ENCODE assay signal across 25 mouse cellular contexts in the genomic region with DNA sequence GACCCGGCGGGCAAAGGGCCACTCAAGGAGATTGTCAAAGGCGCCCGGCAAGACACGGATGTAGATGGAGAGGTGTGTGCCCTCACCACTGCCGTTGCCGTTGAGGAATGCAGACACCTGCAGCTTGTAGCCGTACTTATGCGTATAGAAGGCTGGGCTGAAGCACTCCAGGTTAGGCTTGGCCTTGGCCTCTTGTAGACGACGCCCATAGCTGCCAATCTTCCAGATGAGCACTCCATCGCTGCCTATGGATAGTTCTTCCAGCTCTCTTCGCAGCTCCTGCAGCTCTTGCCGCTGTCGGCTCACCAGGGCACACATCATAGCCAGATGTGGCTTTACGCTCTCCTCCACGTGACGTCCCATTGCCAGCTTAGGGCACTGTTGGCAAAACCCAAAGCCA. TPM values are rescaled to one million over a fixed set of nuclear protein-coding genes. Genes with fewer than 3 reads are reported as not detected.
A peak's percentile ranks its signal among the peaks of the same experiment; 100 is the strongest.
DNase-seq lines count a peak whose midpoint lies in the region; ATAC-seq and TF ChIP-seq lines count a peak whose summit lies in the region.
"Had no signal": no experiment of that assay in that cellular context is flagged by ENCODE, and none has a peak within 500 bp of the region (broad histone marks: within the 10 kb centered on the region; RNA-seq: fewer than 3 reads in every experiment).

No protein-coding gene starts in this region.

- no peak for TF ChIP-seq CTCF in intestine, postnatal 0 days (IDR thresholded peaks at IDR 0.05; ENCODE audit: low read depth)
- no peak for TF ChIP-seq CTCF in liver, postnatal 0 days (IDR thresholded peaks at IDR 0.05; ENCODE audit: low read depth)

- H3K36me3 ChIP-seq in intestine, postnatal 0 days (ENCODE audit: control insufficient read depth, insufficient read depth): peaks cover 53% of the 10 kb centered on the region
- H3K36me3 ChIP-seq in intestine, embryonic 15.5 days: peaks cover 41% of the 10 kb centered on the region
- peaks cover 51% of the 10 kb centered on the region for H3K36me3 ChIP-seq in liver, postnatal 0 days (replicated peaks; ENCODE audit: insufficient read depth, low read length)
- peaks cover 48% of the 10 kb centered on the region for H3K36me3 ChIP-seq in liver, embryonic 11.5 days (ENCODE audit: control insufficient read depth, insufficient read depth, low read length)

- intact Hi-C loops in gastrocnemius, postnatal 36 days (cut with DNase I): no loop called here

- no peak for TF ChIP-seq EP300 in liver, postnatal 0 days (IDR thresholded peaks at IDR 0.05; ENCODE audit: low read depth)

- no peaks in the 10 kb centered on the region for H3K27me3 ChIP-seq in intestine, postnatal 0 days (replicated peaks; ENCODE audit: control insufficient read depth, insufficient read depth, low read length)
- H3K27me3 ChIP-seq in intestine, embryonic 15.5 days (replicated peaks): no peaks in the 10 kb centered on the region
- H3K27me3 ChIP-seq in liver, postnatal 0 days (ENCODE audit: insufficient read depth, low read length): no peaks in the 10 kb centered on the region
- no peaks in the 10 kb centered on the region for H3K27me3 ChIP-seq in liver, embryonic 11.5 days (replicated peaks; ENCODE audit: control insufficient read depth, insufficient read depth, low read length)
- H3K27me3 ChIP-seq: embryonic facial prominence, embryonic 12.5 days; forebrain, embryonic 15.5 days; heart, embryonic 12.5 days; stomach, embryonic 15.5 days had no signal

- H3K27ac ChIP-seq in intestine, postnatal 0 days (ENCODE audit: low read depth, low read length): peak overlapping the region; percentile 35; the same call in 1 of the 2 replicates
- H3K27ac ChIP-seq in intestine, embryonic 15.5 days: no peak overlapping the region
- no peak overlapping the region for H3K27ac ChIP-seq in liver, postnatal 0 days (ENCODE audit: low read depth)
- no peak overlapping the region for H3K27ac ChIP-seq in liver, embryonic 11.5 days (ENCODE audit: low read depth, low read length)
- H3K27ac ChIP-seq in brown adipose tissue, adult 24 weeks (replicated peaks; ENCODE audit: low read depth, low read length): peak overlapping the region; percentile 23; the same call in 1 of the 2 replicates
- H3K27ac ChIP-seq: forebrain, embryonic 15.5 days; hindbrain, embryonic 14.5 days; macrophage; stomach, embryonic 15.5 days had no signal

- DNase-seq in adrenal gland, adult (ENCODE audit: inconsistent age in 2 of 2, low spot score in 1 of 2): peak; percentile 12 to 56
- no peak for DNase-seq in adrenal gland, postnatal 10 days
- peak; percentile 14 for DNase-seq in liver, postnatal 0 days
- no peak for DNase-seq in liver, embryonic 11.5 days (ENCODE audit: low spot score)
- DNase-seq in gastrocnemius, postnatal 36 days: no peak
- DNase-seq: cerebellum, adult 9-10 months; heart, postnatal 14 days; kidney, adult 11 months; layer of hippocampus, postnatal 36 days; lung, embryonic 14.5 days; right cerebral cortex, postnatal 25 days; thymus, adult 2 months had no signal

- no peak overlapping the region for H3K4me2 ChIP-seq in intestine, postnatal 0 days (replicated peaks; ENCODE audit: low read depth)
- no peak overlapping the region for H3K4me2 ChIP-seq in intestine, embryonic 15.5 days (replicated peaks)
- no peak overlapping the region for H3K4me2 ChIP-seq in liver, postnatal 0 days (ENCODE audit: low read depth, low read length)
- no peak overlapping the region for H3K4me2 ChIP-seq in liver, embryonic 11.5 days
- H3K4me2 ChIP-seq: embryonic facial prominence, embryonic 12.5 days; forebrain, embryonic 15.5 days; heart, embryonic 12.5 days; hindbrain, embryonic 14.5 days; lung, embryonic 14.5 days; midbrain, embryonic 11.5 days; stomach, embryonic 15.5 days had no signal

- peaks cover 9% of the 10 kb centered on the region; the same call in 1 of the 2 replicates for H3K4me1 ChIP-seq in intestine, postnatal 0 days (replicated peaks; ENCODE audit: control insufficient read depth, insufficient read depth, low read length)
- peaks cover 21% of the 10 kb centered on the region for H3K4me1 ChIP-seq in intestine, embryonic 15.5 days (replicated peaks)
- peaks cover 28% of the 10 kb centered on the region for H3K4me1 ChIP-seq in liver, postnatal 0 days (ENCODE audit: insufficient read depth)
- H3K4me1 ChIP-seq in liver, embryonic 11.5 days (replicated peaks; ENCODE audit: control insufficient read depth, insufficient read depth, low read length): peaks cover 23% of the 10 kb centered on the region
- peaks cover 17% of the 10 kb centered on the region for H3K4me1 ChIP-seq in brown adipose tissue, adult 24 weeks (ENCODE audit: control insufficient read depth, insufficient read depth, insufficient read length, low read length)

- 83% methylated on average over 18 of the region's 18 CpGs for WGBS in intestine, postnatal 0 days
- WGBS in intestine, embryonic 15.5 days: 82% methylated on average over 18 of the region's 18 CpGs
- WGBS in liver, postnatal 0 days (ENCODE audit: insufficient replicate concordance): 92% methylated on average over 18 of the region's 18 CpGs
- WGBS in liver, embryonic 11.5 days: 88% methylated on average over 18 of the region's 18 CpGs

- ATAC-seq in intestine, postnatal 0 days: no peak
- no peak for ATAC-seq in intestine, embryonic 15.5 days
- ATAC-seq in liver, postnatal 0 days: no peak
- no peak for ATAC-seq in liver, embryonic 11.5 days (replicated peaks; ENCODE audit: low FRiP score)
- ATAC-seq: forebrain, embryonic 15.5 days had no signal

- no peak overlapping the region for H3K4me3 ChIP-seq in intestine, postnatal 0 days (ENCODE audit: low read depth, low read length)
- no peak overlapping the region for H3K4me3 ChIP-seq in intestine, embryonic 15.5 days (replicated peaks)
- no peak overlapping the region for H3K4me3 ChIP-seq in liver, postnatal 0 days (ENCODE audit: low read depth, low read length)
- H3K4me3 ChIP-seq in liver, embryonic 11.5 days (ENCODE audit: low read depth, low read length): no peak overlapping the region
- H3K4me3 ChIP-seq in brown adipose tissue, adult 24 weeks (ENCODE audit: insufficient read depth, low read depth, low read length): no peak overlapping the region
- H3K4me3 ChIP-seq: embryonic facial prominence, embryonic 12.5 days; forebrain, embryonic 15.5 days; stomach, embryonic 15.5 days had no signal

- no peaks in the 10 kb centered on the region for H3K9me3 ChIP-seq in intestine, postnatal 0 days (ENCODE audit: control insufficient read depth)
- no peaks in the 10 kb centered on the region for H3K9me3 ChIP-seq in intestine, embryonic 15.5 days
- H3K9me3 ChIP-seq in liver, postnatal 0 days (ENCODE audit: low read length): no peaks in the 10 kb centered on the region
- no peaks in the 10 kb centered on the region for H3K9me3 ChIP-seq in liver, embryonic 11.5 days (ENCODE audit: control insufficient read depth, low read length)
- H3K9me3 ChIP-seq: embryonic facial prominence, embryonic 12.5 days; forebrain, embryonic 15.5 days; G1E; heart, embryonic 12.5 days; stomach, embryonic 15.5 days had no signal

- no peak overlapping the region for H3K9ac ChIP-seq in intestine, postnatal 0 days (ENCODE audit: low read depth, low read length)
- H3K9ac ChIP-seq in intestine, embryonic 15.5 days: no peak overlapping the region
- H3K9ac ChIP-seq in liver, postnatal 0 days (replicated peaks): no peak overlapping the region
- H3K9ac ChIP-seq in liver, embryonic 11.5 days (ENCODE audit: low read depth, low read length): no peak overlapping the region
- H3K9ac ChIP-seq: embryonic facial prominence, embryonic 12.5 days; forebrain, embryonic 15.5 days; heart, embryonic 12.5 days; hindbrain, embryonic 14.5 days; lung, embryonic 14.5 days; stomach, embryonic 15.5 days had no signal

RNA-seq across cellular contexts. Expression of a gene that starts 5.2 kb away (rescaled TPM):
- total RNA-seq in adrenal gland, postnatal 10 days (2021): 10 to 100 TPM; 52.2 to 53.0 TPM
- 30.8 and 30.9 TPM in 2 replicates for polyA plus RNA-seq in intestine, postnatal 0 days (2015; fragmentation: Nextera tagmentation; extraction: Ambion mirVana)
- polyA plus RNA-seq in intestine, embryonic 15.5 days (2015; fragmentation: Nextera tagmentation; extraction: Ambion mirVana): 74.7 and 77.2 TPM in 2 replicates
- polyA plus RNA-seq in liver, postnatal 0 days (2015; fragmentation: Nextera tagmentation; extraction: Ambion mirVana): 15.3 and 18.9 TPM in 2 replicates
- 53.8 and 57.6 TPM in 2 replicates for polyA plus RNA-seq in liver, embryonic 11.5 days (2014; fragmentation: Nextera tagmentation; extraction: Ambion mirVana)
- polyA plus RNA-seq in brown adipose tissue, adult 24 weeks (2012; ENCODE audit: insufficient read depth, insufficient read length, missing spikeins): 45.7 and 47.5 TPM in 2 replicates
- total RNA-seq in gastrocnemius, postnatal 36 days (2021): 1 to 10 TPM; 2.2 to 3.2 TPM

RNA-seq across cellular contexts. Expression of a gene that starts 16.3 kb away (rescaled TPM):
- total RNA-seq in adrenal gland, postnatal 10 days (2021): 10 to 100 TPM in 1 of 2 experiments, 1 to 10 TPM in 1; 8.6 to 10.9 TPM
- polyA plus RNA-seq in intestine, postnatal 0 days (2015; fragmentation: Nextera tagmentation; extraction: Ambion mirVana): 5.7 and 5.8 TPM in 2 replicates
- polyA plus RNA-seq in intestine, embryonic 15.5 days (2015; fragmentation: Nextera tagmentation; extraction: Ambion mirVana): 14.4 and 17.1 TPM in 2 replicates
- 4.9 and 5.4 TPM in 2 replicates for polyA plus RNA-seq in liver, postnatal 0 days (2015; fragmentation: Nextera tagmentation; extraction: Ambion mirVana)
- polyA plus RNA-seq in liver, embryonic 11.5 days (2014; fragmentation: Nextera tagmentation; extraction: Ambion mirVana): 13.1 and 14.3 TPM in 2 replicates
- polyA plus RNA-seq in brown adipose tissue, adult 24 weeks (2012; ENCODE audit: insufficient read depth, insufficient read length, missing spikeins): 3.2 and 6.3 TPM in 2 replicates
- total RNA-seq in gastrocnemius, postnatal 36 days (2021): under 1 TPM; 0.59 to 0.64 TPM

RNA-seq across cellular contexts. Expression of a gene that starts 16.3 kb away (rescaled TPM):
- total RNA-seq in adrenal gland, postnatal 10 days (2021): 10 to 100 TPM; 34.4 to 45.6 TPM
- 14.1 and 16.1 TPM in 2 replicates for polyA plus RNA-seq in intestine, postnatal 0 days (2015; fragmentation: Nextera tagmentation; extraction: Ambion mirVana)
- polyA plus RNA-seq in intestine, embryonic 15.5 days (2015; fragmentation: Nextera tagmentation; extraction: Ambion mirVana): 39.1 and 39.8 TPM in 2 replicates
- polyA plus RNA-seq in liver, postnatal 0 days (2015; fragmentation: Nextera tagmentation; extraction: Ambion mirVana): 38.2 and 40.3 TPM in 2 replicates
- polyA plus RNA-seq in liver, embryonic 11.5 days (2014; fragmentation: Nextera tagmentation; extraction: Ambion mirVana): 52.5 and 57.5 TPM in 2 replicates
- polyA plus RNA-seq in brown adipose tissue, adult 24 weeks (2012; ENCODE audit: insufficient read depth, insufficient read length, missing spikeins): 77.2 and 118 TPM in 2 replicates
- 1 to 10 TPM in 1 of 2 experiments, under 1 TPM in 1; 0.99 to 1.4 TPM for total RNA-seq in gastrocnemius, postnatal 36 days (2021)

RNA-seq across cellular contexts. Expression of a gene that starts 23.2 kb away (rescaled TPM):
- total RNA-seq in adrenal gland, postnatal 10 days (2021): 1,000 to 10,000 TPM; 1,780 to 1,853 TPM
- polyA plus RNA-seq in intestine, postnatal 0 days (2015; fragmentation: Nextera tagmentation; extraction: Ambion mirVana): 762 and 768 TPM in 2 replicates
- polyA plus RNA-seq in intestine, embryonic 15.5 days (2015; fragmentation: Nextera tagmentation; extraction: Ambion mirVana): 1,310 and 1,463 TPM in 2 replicates
- 732 and 758 TPM in 2 replicates for polyA plus RNA-seq in liver, postnatal 0 days (2015; fragmentation: Nextera tagmentation; extraction: Ambion mirVana)
- 1,588 and 1,766 TPM in 2 replicates for polyA plus RNA-seq in liver, embryonic 11.5 days (2014; fragmentation: Nextera tagmentation; extraction: Ambion mirVana)
- polyA plus RNA-seq in brown adipose tissue, adult 24 weeks (2012; ENCODE audit: insufficient read depth, insufficient read length, missing spikeins): 881 and 950 TPM in 2 replicates
- total RNA-seq in gastrocnemius, postnatal 36 days (2021): 100 to 1,000 TPM; 644 to 813 TPM

RNA-seq across cellular contexts. Expression of a gene that starts 28.1 kb away (rescaled TPM):
- total RNA-seq in adrenal gland, postnatal 10 days (2021): 100 to 1,000 TPM in 1 of 2 experiments, 10 to 100 TPM in 1; 93.0 to 100 TPM
- 33.9 and 35.4 TPM in 2 replicates for polyA plus RNA-seq in intestine, postnatal 0 days (2015; fragmentation: Nextera tagmentation; extraction: Ambion mirVana)
- polyA plus RNA-seq in intestine, embryonic 15.5 days (2015; fragmentation: Nextera tagmentation; extraction: Ambion mirVana): 87.9 and 91.4 TPM in 2 replicates
- polyA plus RNA-seq in liver, postnatal 0 days (2015; fragmentation: Nextera tagmentation; extraction: Ambion mirVana): 26.6 and 28.9 TPM in 2 replicates
- 42.6 and 45.3 TPM in 2 replicates for polyA plus RNA-seq in liver, embryonic 11.5 days (2014; fragmentation: Nextera tagmentation; extraction: Ambion mirVana)
- 61.8 and 78.8 TPM in 2 replicates for polyA plus RNA-seq in brown adipose tissue, adult 24 weeks (2012; ENCODE audit: insufficient read depth, insufficient read length, missing spikeins)
- total RNA-seq in gastrocnemius, postnatal 36 days (2021): 1 to 10 TPM; 4.2 to 4.5 TPM
- total RNA-seq: monocyte, adult 5-6 weeks; neutrophil, adult 5-6 weeks had no signal

Comparison
In these comparisons a context has a peak if more than half of its experiments do, and no peak if none do; other contexts are left out.
1. DNase-seq: peak in adrenal gland, adult (2 of 2) and liver, postnatal 0 days (single experiment); none in adrenal gland, postnatal 10 days (single experiment), liver, embryonic 11.5 days (single experiment) and gastrocnemius, postnatal 36 days (0 of 2).
2. H3K27ac ChIP-seq: peak in intestine, postnatal 0 days (single experiment) and brown adipose tissue, adult 24 weeks (single experiment); none in intestine, embryonic 15.5 days (single experiment), liver, postnatal 0 days (single experiment) and liver, embryonic 11.5 days (single experiment).